Mouse (Mus musculus) lung, embryonic 15.5 days (tissue): ENCODE measurements at regions not wholly inside any gene's neighbourhood (a gene's known extent, or its start where the extent isn't known, plus 50 kb on each side); places are given as distances from the start of the nearest gene placed in this dataset.

Experiments used
- ATAC-seq: fragments of 200-750 bp; cut with Nextera tagmentation; 2 replicates; pipeline ENCODE4 v1.8.0; 2017; ENCODE audit warnings: moderate number of reproducible peaks, borderline replicate concordance; ENCODE audit not compliant: low FRiP score, low TSS enrichment; ENCODE audit errors: extremely low read depth
- H3K27ac ChIP-seq: fragments of 300-500 bp; sonication (generic); 2 replicates; pipeline ENCODE4 v1.5.1; 2015; ENCODE audit warnings: moderate library complexity, mild to moderate bottlenecking, inconsistent platforms
- H3K27me3 ChIP-seq: fragments of 300-500 bp; sonication (generic); 2 replicates; pipeline ENCODE4 v1.6.1; 2015; ENCODE audit warnings: inconsistent platforms
- H3K36me3 ChIP-seq: fragments of 300-500 bp; sonication (generic); 2 replicates; pipeline ENCODE4 v1.6.1; 2015; ENCODE audit warnings: inconsistent platforms
- H3K4me1 ChIP-seq: fragments of 300-500 bp; sonication (generic); 2 replicates; pipeline ENCODE4 v1.6.1; 2015; ENCODE audit warnings: inconsistent platforms
- H3K4me2 ChIP-seq: fragments of 300-500 bp; sonication (generic); 2 replicates; pipeline ENCODE4 v1.6.1; 2015; ENCODE audit warnings: inconsistent platforms, mild to moderate bottlenecking, moderate library complexity
- H3K4me3 ChIP-seq: fragments of 300-500 bp; sonication (generic); 2 replicates; pipeline ENCODE4 v1.5.1; 2015; ENCODE audit warnings: mild to moderate bottlenecking, inconsistent platforms
- H3K9ac ChIP-seq: fragments of 300-500 bp; sonication (generic); 2 replicates; pipeline ENCODE4 v1.6.1; 2015; ENCODE audit warnings: inconsistent platforms
- H3K9me3 ChIP-seq: fragments of 300-500 bp; sonication (generic); 2 replicates; pipeline ENCODE4 v1.6.1; 2016; ENCODE audit warnings: inconsistent platforms
- WGBS: fragments of 180-500 bp; shearing (Covaris S2); methylation state at CpG from one replicate; pipeline ENCODE4 v1.1.7; 2015; 5-methylcytosine and 5-hydroxymethylcytosine counted together

DNA sequence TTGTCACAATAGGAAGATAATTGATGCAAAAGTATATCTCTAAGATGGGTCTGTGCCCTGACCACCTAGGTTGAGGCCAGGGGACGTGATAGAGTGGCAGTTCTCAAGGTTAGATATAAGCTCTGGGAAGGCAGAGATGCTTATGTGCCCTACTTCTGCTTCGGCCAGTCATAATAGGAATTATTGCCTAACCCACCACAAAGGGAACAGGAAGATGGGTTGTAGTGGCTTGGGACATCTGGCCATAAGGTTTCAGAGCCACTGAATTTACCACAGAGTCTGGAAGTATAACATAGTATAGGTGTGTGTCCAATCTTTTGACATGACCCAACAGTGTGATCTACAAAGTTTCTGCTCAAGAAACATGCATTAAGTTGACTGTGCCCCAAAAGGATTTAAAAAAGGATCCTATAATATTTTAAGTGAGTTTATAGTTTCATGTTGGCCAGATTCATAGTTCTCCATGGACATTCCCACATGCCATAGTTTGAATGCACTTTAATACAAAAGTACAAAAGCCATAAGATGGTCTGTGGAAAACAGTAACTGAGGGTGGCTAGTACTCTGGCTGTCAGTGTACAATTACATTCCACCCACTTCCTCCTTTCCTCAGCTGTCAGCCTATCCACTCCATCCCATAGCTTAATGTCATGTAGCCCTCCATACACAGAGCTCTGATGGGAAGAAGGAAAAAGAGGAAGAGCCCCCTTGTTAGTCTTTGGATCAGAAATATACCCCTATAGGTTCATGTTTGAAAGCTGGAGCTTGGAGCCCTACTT lies 508.3 kb downstream of the Insc start:
- H3K27ac ChIP-seq = no peak overlapping the region
- H3K36me3 ChIP-seq = no peaks in the 10 kb centered on the region
- H3K4me1 ChIP-seq = no peaks in the 10 kb centered on the region
- no peak overlapping the region for H3K4me2 ChIP-seq
- no peak for ATAC-seq
- 80% methylated on average over 2 of the region's 2 CpGs for WGBS
- H3K9ac ChIP-seq = no peak overlapping the region
- no peaks in the 10 kb centered on the region for H3K9me3 ChIP-seq
- no peaks in the 10 kb centered on the region for H3K27me3 ChIP-seq
- no peak overlapping the region for H3K4me3 ChIP-seq

DNA sequence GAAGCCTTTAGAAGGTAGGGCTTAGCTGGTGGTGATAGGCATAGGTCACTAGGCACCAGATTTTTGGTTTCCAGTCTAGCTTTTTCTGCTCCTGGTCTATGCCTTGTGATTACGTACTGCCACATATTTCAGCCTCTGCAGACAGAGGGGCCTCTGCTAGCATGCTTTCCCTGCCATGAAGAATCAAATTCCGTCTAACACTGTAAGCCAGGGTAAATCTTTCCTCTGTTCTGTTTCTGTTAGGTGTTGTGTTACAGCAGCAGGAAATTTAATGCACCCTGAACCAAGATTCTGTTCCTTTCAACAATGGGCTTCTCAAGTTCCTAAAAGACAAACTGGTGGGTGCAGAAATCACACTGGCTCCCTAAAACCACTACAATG lies 508.9 kb downstream of the Insc start:
- WGBS = 63% methylated on average over 2 of the region's 2 CpGs
- no peaks in the 10 kb centered on the region for H3K4me1 ChIP-seq
- no peak overlapping the region for H3K27ac ChIP-seq
- H3K27me3 ChIP-seq = no peaks in the 10 kb centered on the region
- no peaks in the 10 kb centered on the region for H3K36me3 ChIP-seq
- no peaks in the 10 kb centered on the region for H3K9me3 ChIP-seq
- no peak for ATAC-seq
- no peak overlapping the region for H3K4me2 ChIP-seq
- H3K9ac ChIP-seq = no peak overlapping the region
- H3K4me3 ChIP-seq = no peak overlapping the region

DNA sequence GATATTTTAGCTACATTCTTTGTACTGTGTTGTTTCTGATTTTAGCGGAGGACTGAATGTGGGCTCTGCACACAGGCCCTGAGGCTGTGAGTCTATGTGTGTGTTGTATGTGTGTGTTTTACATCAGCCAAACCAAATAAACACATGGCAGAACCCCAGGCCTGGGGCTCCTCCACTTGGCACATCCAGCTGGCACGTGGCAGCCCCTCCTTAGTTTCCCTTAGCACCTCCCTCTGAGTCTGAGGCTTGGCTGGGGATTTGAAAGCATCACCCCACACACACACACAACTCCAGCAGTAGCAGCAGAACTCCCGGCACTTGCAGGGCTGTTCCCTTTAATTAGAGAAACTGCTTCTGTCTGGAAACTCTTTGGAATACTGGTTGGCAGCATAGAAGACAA lies 515.1 kb downstream of the Insc start:
- Histone ChIP-seq H3K9me3 (no peaks in the 10 kb centered on the region), H3K9ac (no peak overlapping the region), H3K4me2 (no peak overlapping the region), H3K36me3 (no peaks in the 10 kb centered on the region), H3K4me3 (no peak overlapping the region), H3K27ac (no peak overlapping the region), H3K4me1 (no peaks in the 10 kb centered on the region), H3K27me3 (no peaks in the 10 kb centered on the region)
- no peak for ATAC-seq
- WGBS = 46% methylated on average over 3 of the region's 3 CpGs

DNA sequence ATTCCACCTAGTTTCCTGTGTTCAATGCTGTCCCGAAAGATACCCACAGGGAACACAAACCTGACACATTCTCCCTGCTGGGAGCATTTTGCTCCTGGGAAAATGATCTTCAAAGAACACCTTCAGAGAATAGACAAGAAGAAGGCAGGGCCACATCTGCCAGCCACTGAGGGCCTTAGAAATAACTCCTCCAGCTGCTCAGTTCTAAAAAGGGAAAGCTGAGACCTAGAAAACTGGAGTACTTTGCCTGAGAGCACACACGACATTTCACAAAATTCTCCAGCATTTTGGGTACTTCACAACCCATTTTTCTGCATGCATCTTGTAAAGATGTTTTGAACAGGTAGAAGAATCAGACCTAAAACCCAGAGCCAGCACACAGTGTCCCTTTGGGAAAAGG lies 519.6 kb downstream of the Insc start:
- Histone ChIP-seq H3K4me3 (no peak overlapping the region), H3K4me1 (no peaks in the 10 kb centered on the region), H3K9ac (no peak overlapping the region), H3K4me2 (no peak overlapping the region), H3K36me3 (no peaks in the 10 kb centered on the region), H3K9me3 (no peaks in the 10 kb centered on the region), H3K27me3 (no peaks in the 10 kb centered on the region), H3K27ac (no peak overlapping the region)
- WGBS = 81% methylated on average over 2 of the region's 2 CpGs
- no peak for ATAC-seq

DNA sequence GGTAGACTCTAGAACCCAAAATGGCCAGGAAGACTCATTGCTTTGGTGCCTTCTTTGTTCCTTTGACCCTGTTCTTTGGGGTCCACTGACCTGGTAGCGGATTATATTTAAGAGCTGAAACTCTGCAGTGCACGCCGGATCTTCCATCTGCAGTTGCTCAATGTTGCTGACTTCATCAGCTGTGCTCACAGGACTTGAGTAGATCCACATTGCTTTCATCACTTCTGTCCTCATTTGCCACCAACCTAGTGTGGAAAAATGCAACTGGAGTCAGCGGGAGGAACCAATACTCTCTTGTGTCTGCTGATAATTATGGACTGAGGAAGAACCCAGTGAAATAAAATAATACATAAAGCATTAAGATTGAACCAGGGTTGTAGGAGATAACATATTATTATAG lies 522.6 kb downstream of the Insc start:
- no peak overlapping the region for H3K4me2 ChIP-seq
- no peaks in the 10 kb centered on the region for H3K9me3 ChIP-seq
- H3K4me3 ChIP-seq = no peak overlapping the region
- no peaks in the 10 kb centered on the region for H3K36me3 ChIP-seq
- no peaks in the 10 kb centered on the region for H3K4me1 ChIP-seq
- no peak for ATAC-seq
- 92% methylated on average over 4 of the region's 4 CpGs for WGBS
- H3K27ac ChIP-seq = no peak overlapping the region
- H3K9ac ChIP-seq = no peak overlapping the region
- no peaks in the 10 kb centered on the region for H3K27me3 ChIP-seq

DNA sequence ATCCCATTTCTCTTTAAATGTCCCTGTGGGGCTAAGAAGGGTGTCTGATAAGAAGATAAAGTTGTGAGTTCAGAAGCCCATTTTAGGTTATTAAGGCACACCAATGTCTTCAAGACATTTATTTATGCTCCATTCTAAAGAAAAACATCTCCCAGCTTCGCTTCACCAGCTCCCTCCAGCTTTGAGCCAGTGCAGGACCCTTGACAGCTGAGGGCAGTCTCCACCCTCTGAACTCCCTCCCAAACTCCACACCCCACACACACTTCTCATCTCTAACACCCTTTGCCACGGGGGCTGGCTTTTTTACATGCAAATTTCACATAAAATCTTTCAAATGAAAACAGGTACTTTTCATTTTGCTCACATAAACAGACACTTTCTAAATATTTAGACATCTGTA lies 527.3 kb downstream of the Insc start:
- no peak for ATAC-seq
- Histone ChIP-seq H3K27me3 (no peaks in the 10 kb centered on the region), H3K4me2 (no peak overlapping the region), H3K36me3 (no peaks in the 10 kb centered on the region), H3K27ac (no peak overlapping the region), H3K9ac (no peak overlapping the region), H3K9me3 (no peaks in the 10 kb centered on the region), H3K4me1 (no peaks in the 10 kb centered on the region), H3K4me3 (no peak overlapping the region)
- WGBS = 22% methylated on average over 2 of the region's 2 CpGs

DNA sequence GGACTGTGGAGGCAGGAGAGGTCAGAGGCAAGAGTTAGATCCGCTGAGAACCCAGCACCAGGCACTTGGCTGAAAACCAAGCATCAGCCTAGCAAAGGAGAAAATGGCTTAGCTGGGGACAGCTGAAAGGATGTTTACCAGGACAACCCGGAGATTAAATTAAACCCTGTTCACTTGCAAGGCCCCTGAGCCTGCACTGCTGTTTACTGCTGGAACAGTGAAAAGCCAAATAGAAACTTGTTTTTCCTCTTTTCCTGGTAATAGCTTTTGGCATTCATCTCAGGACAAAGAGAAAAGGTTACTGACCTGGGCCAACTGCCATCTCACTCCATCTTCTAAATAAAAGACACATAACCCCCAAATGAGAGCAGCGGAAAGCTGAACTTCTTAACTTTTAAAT lies 531.3 kb downstream of the Insc start:
- 25% methylated on average over 3 of the region's 3 CpGs for WGBS
- no peak for ATAC-seq
- Histone ChIP-seq H3K9ac (no peak overlapping the region), H3K27me3 (no peaks in the 10 kb centered on the region), H3K27ac (no peak overlapping the region), H3K4me3 (no peak overlapping the region), H3K4me1 (no peaks in the 10 kb centered on the region), H3K4me2 (no peak overlapping the region), H3K36me3 (no peaks in the 10 kb centered on the region), H3K9me3 (no peaks in the 10 kb centered on the region)

DNA sequence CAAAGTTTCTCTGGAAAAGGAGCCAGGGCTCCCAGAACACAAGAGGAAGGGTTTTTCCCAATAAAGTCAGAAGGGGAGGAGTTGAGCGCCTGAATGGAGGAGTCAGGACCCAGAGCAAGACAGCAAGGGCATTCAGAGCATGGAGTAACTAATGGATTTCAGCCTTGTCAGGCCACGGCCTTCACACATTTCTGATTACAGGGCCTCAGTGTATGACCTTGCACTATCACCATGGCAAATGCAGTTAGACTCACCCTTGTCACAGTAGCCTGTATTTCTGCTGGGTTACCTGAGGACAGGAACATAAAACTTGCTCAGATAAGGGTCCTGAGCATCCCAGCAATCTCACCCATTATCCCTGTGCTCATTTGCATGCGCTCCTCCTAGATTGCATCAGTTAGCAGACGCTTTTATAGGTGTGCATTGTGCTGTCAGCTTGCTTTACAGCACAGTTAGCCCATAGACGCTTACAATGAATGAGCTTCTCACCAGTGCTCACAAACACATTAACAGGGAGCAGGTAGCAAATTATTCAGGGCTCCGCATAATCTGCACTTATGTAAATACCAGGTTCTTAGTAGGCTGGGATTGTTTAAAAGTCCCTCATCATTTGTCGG lies 547.4 kb downstream of the Insc start:
- H3K36me3 ChIP-seq = no peaks in the 10 kb centered on the region
- no peak overlapping the region for H3K4me3 ChIP-seq
- H3K4me2 ChIP-seq = no peak overlapping the region
- WGBS = 68% methylated on average over 7 of the region's 7 CpGs
- no peaks in the 10 kb centered on the region for H3K27me3 ChIP-seq
- ATAC-seq = no peak
- peaks cover 5% of the 10 kb centered on the region; the same call in 1 of the 2 replicates for H3K4me1 ChIP-seq
- no peak overlapping the region for H3K27ac ChIP-seq
- no peaks in the 10 kb centered on the region for H3K9me3 ChIP-seq
- no peak overlapping the region for H3K9ac ChIP-seq

DNA sequence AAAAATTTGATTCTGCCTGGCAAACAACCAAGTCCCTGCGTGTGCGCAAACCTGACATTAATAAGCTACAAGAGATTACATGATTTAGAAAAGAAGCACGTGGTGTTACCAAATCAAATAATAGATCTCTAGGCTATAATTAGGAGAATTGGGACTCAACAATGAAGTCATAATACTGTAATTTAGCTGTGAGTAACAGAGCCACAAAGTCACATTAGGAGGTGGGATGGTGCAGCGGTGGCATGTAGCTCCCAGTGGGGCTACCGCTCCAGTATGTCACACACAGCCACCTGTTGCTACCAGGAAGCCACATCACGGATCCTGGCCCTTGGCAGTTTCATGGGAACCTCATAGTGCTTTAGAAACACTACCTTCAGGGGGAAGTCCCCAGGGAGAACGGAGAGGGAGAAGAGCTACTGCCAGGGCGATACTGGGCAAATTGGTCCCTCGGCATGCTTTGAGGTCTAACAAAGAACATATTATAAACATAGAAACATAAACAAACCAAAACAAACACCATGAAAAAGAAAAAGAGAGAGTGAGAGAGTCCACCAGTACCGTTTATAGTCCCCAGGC lies 551.2 kb downstream of the Insc start:
- H3K27me3 ChIP-seq = no peaks in the 10 kb centered on the region
- no peaks in the 10 kb centered on the region for H3K36me3 ChIP-seq
- 50% methylated on average over 10 of the region's 10 CpGs for WGBS
- H3K4me2 ChIP-seq = no peak overlapping the region
- H3K9ac ChIP-seq = no peak overlapping the region
- peaks cover 5% of the 10 kb centered on the region; the same call in 1 of the 2 replicates for H3K4me1 ChIP-seq
- no peaks in the 10 kb centered on the region for H3K9me3 ChIP-seq
- no peak overlapping the region for H3K4me3 ChIP-seq
- no peak overlapping the region for H3K27ac ChIP-seq
- ATAC-seq = no peak

DNA sequence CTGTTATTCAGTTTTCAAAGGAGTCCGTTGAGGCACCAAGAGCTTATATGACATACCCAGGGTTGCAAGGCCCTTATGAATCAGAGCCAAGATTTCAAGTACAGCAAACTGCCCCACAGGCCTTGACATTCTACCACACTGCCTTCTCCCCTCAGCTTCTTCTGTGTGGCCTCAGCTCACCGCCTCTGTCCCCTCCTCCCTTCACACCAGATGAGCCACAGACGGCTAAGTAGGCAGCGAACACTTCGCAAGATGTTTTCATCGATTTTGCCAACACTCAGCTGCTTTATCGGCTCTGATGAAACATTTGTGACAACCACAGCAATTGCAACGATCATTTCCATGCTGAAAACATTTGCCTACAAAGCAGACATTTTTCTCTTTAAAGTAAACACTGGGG lies 556.7 kb downstream of the Insc start:
- Histone ChIP-seq H3K36me3 (no peaks in the 10 kb centered on the region), H3K9ac (no peak overlapping the region), H3K4me1 (no peaks in the 10 kb centered on the region), H3K4me2 (no peak overlapping the region), H3K4me3 (no peak overlapping the region), H3K27me3 (no peaks in the 10 kb centered on the region), H3K27ac (no peak overlapping the region), H3K9me3 (no peaks in the 10 kb centered on the region)
- WGBS = 50% methylated on average over 8 of the region's 8 CpGs
- no peak for ATAC-seq

DNA sequence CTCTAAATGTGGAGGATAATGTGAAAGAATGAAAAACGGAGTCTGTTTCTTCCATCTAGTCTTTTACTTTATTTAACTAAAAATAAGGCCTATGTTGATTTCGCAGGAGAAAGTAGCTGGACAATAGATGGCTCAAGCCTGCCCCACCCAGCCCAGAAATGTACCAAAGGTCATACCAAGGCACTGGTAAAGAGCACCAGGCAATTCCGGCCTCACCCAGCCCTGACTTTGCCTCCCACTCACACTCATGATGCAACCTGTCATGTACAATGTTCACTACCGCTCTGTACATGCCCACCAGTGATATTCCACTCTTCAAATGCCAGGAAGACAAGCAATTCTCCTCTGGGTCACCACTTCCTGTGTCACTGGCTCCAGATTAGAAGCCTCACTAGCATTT lies 564.9 kb downstream of the Insc start:
- Histone ChIP-seq H3K9ac (no peak overlapping the region), H3K27me3 (no peaks in the 10 kb centered on the region), H3K27ac (no peak overlapping the region), H3K4me1 (peaks cover 8% of the 10 kb centered on the region; the same call in 1 of the 2 replicates), H3K9me3 (no peaks in the 10 kb centered on the region), H3K4me2 (no peak overlapping the region), H3K36me3 (no peaks in the 10 kb centered on the region), H3K4me3 (no peak overlapping the region)
- ATAC-seq = no peak
- WGBS = 86% methylated on average over 4 of the region's 4 CpGs

DNA sequence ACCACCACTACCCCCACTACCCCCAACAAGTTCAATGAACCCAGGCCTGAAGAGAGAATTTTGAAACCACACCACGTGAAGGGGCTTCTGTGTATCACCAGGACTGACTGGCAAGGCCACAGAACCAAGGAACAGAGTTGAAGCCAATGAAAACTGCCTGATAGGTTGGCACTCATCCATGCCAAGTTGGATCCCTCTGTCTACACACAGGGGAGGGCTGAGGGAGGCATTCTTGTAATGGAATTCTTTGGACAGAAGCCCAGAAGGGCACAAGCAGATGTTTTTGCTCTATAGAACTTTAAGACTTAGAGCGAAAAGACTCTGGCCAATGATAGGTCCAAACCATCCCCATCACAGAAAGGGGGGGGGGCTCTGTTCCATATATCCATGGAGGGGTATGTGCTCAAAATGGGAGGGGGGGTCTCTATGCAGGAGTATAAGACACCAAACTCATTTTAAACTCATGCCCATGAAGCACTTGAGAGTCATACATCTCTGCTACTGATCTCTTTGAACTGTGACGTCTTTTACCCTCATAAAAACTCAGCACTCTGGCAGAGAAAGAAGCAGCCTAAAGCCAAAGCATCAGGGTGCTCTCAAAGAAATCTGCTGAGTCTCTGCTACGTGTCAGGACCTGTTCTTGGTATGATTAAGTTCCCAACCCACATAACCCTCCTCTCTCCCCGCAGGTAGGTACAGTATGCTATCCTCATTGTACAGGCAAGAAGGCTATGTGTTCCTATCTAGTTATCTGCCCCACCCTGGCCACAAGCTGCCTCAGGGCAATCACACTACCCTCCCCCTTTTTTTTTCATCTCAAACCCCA lies 567.1 kb downstream of the Insc start:
- 50% methylated on average over 5 of the region's 5 CpGs for WGBS
- no peaks in the 10 kb centered on the region for H3K36me3 ChIP-seq
- H3K27me3 ChIP-seq = no peaks in the 10 kb centered on the region
- H3K27ac ChIP-seq = no peak overlapping the region
- no peak overlapping the region for H3K9ac ChIP-seq
- H3K4me2 ChIP-seq = no peak overlapping the region
- peak; percentile 59 for ATAC-seq
- no peaks in the 10 kb centered on the region for H3K9me3 ChIP-seq
- H3K4me1 ChIP-seq = peaks cover 8% of the 10 kb centered on the region; the same call in 1 of the 2 replicates
- H3K4me3 ChIP-seq = no peak overlapping the region
